Mouse (Mus musculus) liver, embryonic 13.5 days (tissue): ENCODE results near the gene Khsrp. TPM values are rescaled to one million over a fixed set of nuclear protein-coding genes. Genes with fewer than 3 reads are reported as not detected.

ENCODE experiments used
- ATAC-seq: fragments of 200-750 bp; cut with Nextera tagmentation; 2 replicates; pipeline ENCODE4 v1.8.0; 2017; ENCODE audit warnings: low read depth, mild to moderate bottlenecking, moderate number of reproducible peaks, moderate library complexity
- DNase-seq: peaks from one replicate; pipeline ENCODE4 v3.0.0; 2022
- H3K27ac ChIP-seq: fragments of 300-500 bp; sonication (generic); 2 replicates; pipeline ENCODE4 v1.5.1; 2015; ENCODE audit warnings: moderate library complexity, mild to moderate bottlenecking, inconsistent platforms
- H3K27me3 ChIP-seq: fragments of 300-500 bp; sonication (generic); 2 replicates; pipeline ENCODE4 v1.6.1; 2015; ENCODE audit warnings: mild to moderate bottlenecking, inconsistent platforms
- H3K36me3 ChIP-seq: fragments of 300-500 bp; sonication (generic); 2 replicates; pipeline ENCODE4 v1.6.1; 2015; ENCODE audit warnings: mild to moderate bottlenecking, inconsistent platforms
- H3K4me1 ChIP-seq: fragments of 300-500 bp; sonication (generic); replicated peaks from 2 replicates; pipeline ENCODE4 v1.6.1; 2015; ENCODE audit warnings: inconsistent platforms
- H3K4me2 ChIP-seq: fragments of 300-500 bp; sonication (generic); 2 replicates; pipeline ENCODE4 v1.6.1; 2015; ENCODE audit warnings: inconsistent platforms, mild to moderate bottlenecking, moderate library complexity
- H3K4me3 ChIP-seq: fragments of 300-500 bp; sonication (generic); replicated peaks from 2 replicates; pipeline ENCODE4 v1.5.1; 2015; ENCODE audit warnings: mild to moderate bottlenecking, inconsistent platforms
- H3K9ac ChIP-seq: fragments of 300-500 bp; sonication (generic); 2 replicates; pipeline ENCODE4 v1.6.1; 2015; ENCODE audit warnings: mild to moderate bottlenecking, inconsistent platforms
- H3K9me3 ChIP-seq: fragments of 300-500 bp; sonication (generic); replicated peaks from 2 replicates; pipeline ENCODE4 v1.6.1; 2016; ENCODE audit warnings: inconsistent platforms
- WGBS: fragments of 180-500 bp; shearing (Covaris S2); methylation state at CpG from one replicate; pipeline ENCODE4 v1.1.7; 2015; ENCODE audit not compliant: insufficient replicate concordance; 5-methylcytosine and 5-hydroxymethylcytosine counted together
- polyA plus RNA-seq: library from polyadenylated mRNA; unstranded; fragments of >200 nt; fragmentation: Nextera tagmentation; extraction: Ambion mirVana; gene quantifications from 2 replicates; pipeline ENCODE4 v1.2.1, GENCODE M21; 2015

Gene Khsrp
- polyA plus RNA-seq, 1 experiment from 2014 or later = 27.8 TPM

GRCm38 (mm10) chr17:56999968-57000609, 31.2 kb downstream of the Khsrp start, which contains the start of gene Pspn:
TSS of gene Pspn (minus strand) at chr17:57000018.
- H3K9me3 ChIP-seq = no peaks in the 10 kb centered on the region
- peaks cover 62% of the 10 kb centered on the region for H3K36me3 ChIP-seq
- 80% methylated on average over 9 of the region's 9 CpGs for WGBS
- no peak within 1 kb of the TSS; the same call in 1 of the 2 replicates for H3K27ac ChIP-seq
- DNase-seq (no peak), ATAC-seq (no peak)
- H3K9ac ChIP-seq = no peak within 1 kb of the TSS
- no peak within 1 kb of the TSS for H3K4me2 ChIP-seq
- no peaks in the 10 kb centered on the region for H3K27me3 ChIP-seq
- peaks cover 61% of the 10 kb centered on the region for H3K4me1 ChIP-seq
- H3K4me3 ChIP-seq = no peak within 1 kb of the TSS

- no peaks in the 10 kb centered on the region for H3K27me3 ChIP-seq
- no peak overlapping the region for H3K9ac ChIP-seq
- no peak overlapping the region for H3K27ac ChIP-seq
- ATAC-seq (no peak), DNase-seq (no peak)
- H3K4me1 ChIP-seq = peaks cover 55% of the 10 kb centered on the region
- no peaks in the 10 kb centered on the region for H3K9me3 ChIP-seq
- H3K4me2 ChIP-seq = no peak overlapping the region
- H3K36me3 ChIP-seq = peaks cover 62% of the 10 kb centered on the region
- WGBS = 87% methylated on average over 9 of the region's 9 CpGs
- H3K4me3 ChIP-seq = no peak overlapping the region
Measured at GRCm38 (mm10) chr17:56999414-56999813, 31.9 kb downstream of the Khsrp start.

DNA sequence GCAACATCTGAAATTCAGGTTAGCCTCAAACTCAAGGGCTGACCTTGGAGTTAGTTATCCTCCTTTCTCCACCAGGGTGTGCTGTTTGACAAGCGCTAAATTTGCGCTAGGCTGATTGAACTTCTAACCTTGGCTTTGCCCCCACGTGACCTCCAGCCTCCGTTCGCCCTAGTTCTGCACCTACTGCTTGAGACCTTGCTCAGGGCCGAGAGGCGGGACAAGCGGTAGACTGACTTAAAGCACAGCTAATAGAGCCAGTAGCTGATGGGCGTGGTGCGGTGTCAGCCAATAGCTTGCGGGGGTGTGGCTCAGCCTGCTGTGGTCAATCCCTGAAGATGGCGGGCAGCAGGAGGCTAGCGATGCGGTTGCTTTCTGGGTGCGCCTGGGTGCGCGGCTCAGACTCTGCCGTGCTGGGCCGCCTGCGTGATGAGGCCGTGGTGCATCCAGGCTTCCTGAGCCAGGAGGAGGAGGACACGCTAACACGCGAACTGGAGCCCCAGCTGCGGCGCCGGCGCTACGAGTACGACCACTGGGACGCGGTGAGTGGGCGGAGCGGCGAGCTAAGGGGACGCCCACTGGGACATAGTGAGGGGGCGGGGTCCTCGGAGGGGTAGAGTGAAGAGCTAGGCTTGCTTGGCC, 34.2 kb downstream of the Khsrp start, which contains the start of gene Alkbh7:
TSS of gene Alkbh7 (plus strand) at position 311 of the 639 bp plus-strand sequence.
- Histone ChIP-seq H3K36me3 (peaks cover 63% of the 10 kb centered on the region), H3K4me3 (peak within 1 kb of the TSS; percentile 83), H3K27ac (peak within 1 kb of the TSS; percentile 61), H3K27me3 (no peaks in the 10 kb centered on the region), H3K9me3 (no peaks in the 10 kb centered on the region), H3K4me1 (peaks cover 36% of the 10 kb centered on the region), H3K4me2 (peak within 1 kb of the TSS; percentile 90), H3K9ac (peak within 1 kb of the TSS; percentile 74)
- under 1% methylated on average over 38 of the region's 38 CpGs for WGBS
- DNase-seq (peak; percentile 97), ATAC-seq (peak; percentile 99)

- Histone ChIP-seq H3K4me1 (peaks cover 35% of the 10 kb centered on the region), H3K27me3 (no peaks in the 10 kb centered on the region), H3K9ac (peak overlapping the region; percentile 46), H3K27ac (peak overlapping the region; percentile 27; the same call in 1 of the 2 replicates), H3K4me3 (peak overlapping the region; percentile 83), H3K4me2 (peak overlapping the region; percentile 90), H3K36me3 (peaks cover 65% of the 10 kb centered on the region), H3K9me3 (no peaks in the 10 kb centered on the region)
- no peak for ATAC-seq
- DNase-seq = no peak
- WGBS = 55% methylated on average over 2 of the region's 2 CpGs
Measured at GRCm38 (mm10) chr17:56996506-56996905, 34.8 kb downstream of the Khsrp start.

GRCm38 (mm10) chr17:56995046-56995445, 36.3 kb downstream of the Khsrp start:
- ATAC-seq (no peak), DNase-seq (no peak)
- H3K27me3 ChIP-seq = no peaks in the 10 kb centered on the region
- peaks cover 70% of the 10 kb centered on the region for H3K36me3 ChIP-seq
- peaks cover 41% of the 10 kb centered on the region for H3K4me1 ChIP-seq
- no peak overlapping the region for H3K4me2 ChIP-seq
- no peaks in the 10 kb centered on the region for H3K9me3 ChIP-seq
- WGBS = 79% methylated on average over 8 of the region's 8 CpGs
- no peak overlapping the region for H3K9ac ChIP-seq
- H3K4me3 ChIP-seq = no peak overlapping the region
- H3K27ac ChIP-seq = no peak overlapping the region

GRCm38 (mm10) chr17:56990966-56991365, 40.4 kb downstream of the Khsrp start:
- Histone ChIP-seq H3K4me3 (peak overlapping the region; percentile 74), H3K9ac (peak overlapping the region; percentile 82), H3K4me1 (peaks cover 23% of the 10 kb centered on the region), H3K36me3 (peaks cover 50% of the 10 kb centered on the region), H3K27ac (peak overlapping the region; percentile 71), H3K4me2 (peak overlapping the region; percentile 86), H3K27me3 (no peaks in the 10 kb centered on the region), H3K9me3 (no peaks in the 10 kb centered on the region)
- ATAC-seq (no peak), DNase-seq (no peak)
- WGBS = 54% methylated on average over 2 of the region's 2 CpGs

GRCm38 (mm10) chr17:56990115-56990746, 41.1 kb downstream of the Khsrp start, which contains the start of gene Clpp:
TSS of gene Clpp (plus strand) at chr17:56990305.
- peaks cover 21% of the 10 kb centered on the region for H3K4me1 ChIP-seq
- no peaks in the 10 kb centered on the region for H3K27me3 ChIP-seq
- peaks cover 42% of the 10 kb centered on the region for H3K36me3 ChIP-seq
- DNase-seq = peak; percentile 92
- H3K4me2 ChIP-seq = peak within 1 kb of the TSS; percentile 86
- WGBS = under 1% methylated on average over 52 of the region's 52 CpGs
- H3K27ac ChIP-seq = peak within 1 kb of the TSS; percentile 71
- H3K9me3 ChIP-seq = no peaks in the 10 kb centered on the region
- peak; percentile 96 for ATAC-seq
- H3K4me3 ChIP-seq = peak within 1 kb of the TSS; percentile 74
- H3K9ac ChIP-seq = peak within 1 kb of the TSS; percentile 82

DNA sequence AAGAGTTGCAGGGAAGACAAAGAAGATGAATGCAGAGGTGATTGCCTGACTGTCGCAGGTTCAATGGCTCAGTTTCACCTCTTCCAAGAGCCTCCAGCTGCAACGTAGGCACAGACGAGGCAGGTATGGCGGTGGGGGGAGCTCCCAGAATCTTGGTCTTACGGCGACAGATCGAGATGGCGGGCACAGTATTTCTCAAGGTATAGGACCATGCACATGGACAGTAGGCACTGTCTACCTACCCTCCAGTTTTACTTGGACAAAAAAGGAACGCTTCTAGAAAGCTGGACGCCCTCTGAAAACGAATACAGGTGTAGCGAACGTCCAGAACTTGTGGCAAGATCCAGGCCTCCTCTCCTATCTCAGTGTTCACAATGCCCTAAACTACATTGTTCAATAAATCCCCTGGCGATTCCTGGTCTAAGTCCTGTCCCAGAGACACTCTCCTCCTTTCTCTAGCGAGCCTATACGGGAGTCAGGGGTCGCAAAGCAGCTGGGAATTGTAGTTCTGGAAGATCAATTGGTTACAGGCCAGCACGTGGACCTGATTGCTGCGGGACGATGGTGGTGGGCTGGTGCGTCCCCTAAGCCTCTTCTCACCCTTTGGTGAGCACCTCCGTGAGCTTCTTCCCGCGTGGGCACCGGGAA, 41.7 kb downstream of the Khsrp start:
- H3K4me2 ChIP-seq = peak overlapping the region; percentile 86
- 2% methylated on average over 25 of the region's 25 CpGs for WGBS

DNA sequence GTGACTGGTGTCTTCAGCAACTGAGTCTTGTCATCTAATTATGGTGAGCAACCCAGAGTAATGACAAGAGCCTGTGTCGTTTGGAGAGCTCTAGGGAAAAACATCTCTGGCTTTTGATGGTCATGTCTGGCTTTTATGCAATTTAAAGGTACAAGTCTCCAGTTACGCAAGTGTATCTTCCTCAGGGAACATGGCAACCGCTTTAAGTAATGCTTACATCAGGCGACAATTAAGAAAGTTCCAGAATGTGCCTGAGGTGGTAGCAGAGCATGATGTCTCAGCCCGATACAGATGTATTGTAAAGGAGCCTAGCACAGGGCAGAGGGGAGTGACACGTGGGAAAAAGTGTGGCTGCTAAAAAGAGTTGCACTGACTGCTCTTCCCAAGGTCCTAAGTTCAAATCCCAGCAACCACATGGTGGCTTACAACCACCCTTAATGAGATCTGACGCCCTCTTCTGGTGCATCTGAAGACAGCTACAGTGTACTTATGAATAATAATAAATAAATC, 42.3 kb downstream of the Khsrp start:
- H3K4me2 ChIP-seq = peak overlapping the region; percentile 86
- H3K4me1 ChIP-seq = peaks cover 21% of the 10 kb centered on the region
- H3K9me3 ChIP-seq = no peaks in the 10 kb centered on the region
- no peaks in the 10 kb centered on the region for H3K27me3 ChIP-seq
- peak overlapping the region; percentile 74 for H3K4me3 ChIP-seq
- DNase-seq = no peak
- H3K9ac ChIP-seq = peak overlapping the region; percentile 70
- ATAC-seq = no peak
- 65% methylated on average over 7 of the region's 7 CpGs for WGBS
- no peak overlapping the region for H3K27ac ChIP-seq
- peaks cover 30% of the 10 kb centered on the region for H3K36me3 ChIP-seq

More for the DNA sequence above, 41.7 kb downstream of the Khsrp start:
- H3K27ac ChIP-seq = peak overlapping the region; percentile 66
- no peak for DNase-seq
- no peaks in the 10 kb centered on the region for H3K9me3 ChIP-seq
- no peaks in the 10 kb centered on the region for H3K27me3 ChIP-seq
- H3K9ac ChIP-seq = peak overlapping the region; percentile 70
- peak overlapping the region; percentile 74 for H3K4me3 ChIP-seq
- H3K4me1 ChIP-seq = peaks cover 21% of the 10 kb centered on the region
- peak; percentile 84 for ATAC-seq
- peaks cover 36% of the 10 kb centered on the region for H3K36me3 ChIP-seq

DNA sequence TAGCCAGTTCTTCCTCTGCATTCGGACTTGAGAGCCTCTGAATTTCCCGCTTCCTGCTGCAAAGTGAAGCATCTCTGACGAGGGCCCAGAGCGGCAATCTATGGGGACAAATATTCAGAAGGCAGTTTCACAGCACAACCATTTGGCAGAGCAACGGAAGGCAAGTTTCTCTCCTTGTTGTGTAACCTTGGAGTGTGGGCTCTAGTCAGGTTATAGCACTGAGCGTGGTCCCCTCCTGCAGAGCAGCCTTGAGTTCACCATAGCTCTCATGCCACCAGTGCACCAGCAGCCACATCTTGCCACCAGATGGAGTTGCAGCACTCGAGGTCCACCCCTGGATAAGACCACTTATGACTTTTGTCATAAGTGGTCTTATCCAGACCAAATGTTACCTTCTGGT, 42.9 kb downstream of the Khsrp start:
- peaks cover 24% of the 10 kb centered on the region for H3K36me3 ChIP-seq
- DNase-seq = no peak
- 82% methylated on average over 7 of the region's 7 CpGs for WGBS

More for the DNA sequence above, 42.9 kb downstream of the Khsrp start:
- Histone ChIP-seq H3K4me2 (no peak overlapping the region), H3K9me3 (no peaks in the 10 kb centered on the region), H3K27ac (no peak overlapping the region), H3K27me3 (no peaks in the 10 kb centered on the region), H3K4me3 (no peak overlapping the region), H3K9ac (no peak overlapping the region), H3K4me1 (peaks cover 21% of the 10 kb centered on the region)
- no peak for ATAC-seq
